Mouse (Mus musculus) stomach, postnatal 0 days (tissue): ENCODE results near the gene Aldh1l1.

Experiments used
- CTCF ChIP-seq: IDR thresholded peaks from 2 replicates; pipeline ENCODE4 v1.5.1; 2016; ENCODE audit warnings: antibody characterized with exemption, low read depth, mild to moderate bottlenecking, moderate library complexity
- EP300 ChIP-seq: optimal IDR thresholded peaks from 2 replicates; pipeline ENCODE3; 2016; ENCODE audit warnings: antibody characterized with exemption

DNA sequence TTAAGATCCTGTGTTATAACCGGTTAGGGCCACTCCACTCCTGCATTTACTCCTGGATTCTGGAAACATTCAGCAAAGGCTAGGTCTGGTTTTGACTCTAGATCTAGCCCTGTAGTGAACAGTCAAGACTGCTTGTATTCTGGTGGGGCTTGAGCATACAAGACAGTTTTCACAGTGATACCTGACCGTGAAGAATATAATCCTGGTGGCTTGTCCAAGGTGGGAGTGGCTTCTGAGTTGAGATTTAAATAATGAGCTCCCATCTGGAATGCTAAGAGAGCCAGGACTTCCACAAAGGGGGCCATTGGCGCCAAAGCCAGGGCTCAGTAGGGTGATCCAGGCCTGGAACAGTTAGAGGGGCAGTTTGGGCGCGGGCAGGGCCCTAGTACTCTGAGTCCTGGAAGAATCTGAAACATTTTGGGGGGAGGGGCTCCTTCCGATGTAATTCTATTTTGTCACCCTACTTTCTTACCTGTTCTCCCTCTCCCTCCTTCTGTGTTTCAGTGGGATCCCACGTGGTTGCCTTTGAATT is 22.3 kb upstream of the Aldh1l1 start:
- TF ChIP-seq CTCF = no peak
- no peak for TF ChIP-seq EP300
